Mouse (Mus musculus) Muller cell, postnatal 12 days (primary cell): ENCODE measurements at regions not wholly inside any gene's neighbourhood (a gene's known extent, or its start where the extent isn't known, plus 50 kb on each side); places are given as distances from the start of the nearest gene placed in this dataset.
A peak's percentile ranks its signal among the peaks of the same experiment; 100 is the strongest.

Experiments
- DNase-seq: peaks from one replicate; pipeline ENCODE4 v3.0.0-alpha.2; 2015; ENCODE audit errors: inconsistent ontology term

- DNase-seq: no peak
Observed at GRCm38 (mm10) chrX:57711914-57712313, 208.4 kb upstream of the Gpr101 start.

- DNase-seq: no peak
Observed at GRCm38 (mm10) chrX:57709115-57709877, 205.7 kb upstream of the Gpr101 start.

- no peak for DNase-seq
Observed at GRCm38 (mm10) chrX:57708501-57708900, 204.9 kb upstream of the Gpr101 start.

- no peak for DNase-seq
Observed at GRCm38 (mm10) chrX:57707932-57708331, 204.4 kb upstream of the Gpr101 start.

- DNase-seq: no peak
Observed at GRCm38 (mm10) chrX:57706683-57707308, 203.2 kb upstream of the Gpr101 start.

GRCm38 (mm10) chrX:57692506-57692905 is 188.9 kb upstream of the Gpr101 start:
- DNase-seq: peak; percentile 38

GRCm38 (mm10) chrX:57676764-57677163 is 173.2 kb upstream of the Gpr101 start:
- no peak for DNase-seq

- peak; percentile 19 for DNase-seq
Observed at GRCm38 (mm10) chrX:57674955-57675354, 171.4 kb upstream of the Gpr101 start.

GRCm38 (mm10) chrX:57659571-57659970 is 156.0 kb upstream of the Gpr101 start:
- DNase-seq: no peak

- DNase-seq: peak; percentile 50
Observed at GRCm38 (mm10) chrX:57656035-57656434, 152.5 kb upstream of the Gpr101 start.

GRCm38 (mm10) chrX:57655483-57655882 is 151.9 kb upstream of the Gpr101 start:
- DNase-seq: no peak
